Mouse (Mus musculus) limb, embryonic 13.5 days (tissue): Measurements from ENCODE around the gene Fam169b. TPM values are rescaled to one million over a fixed set of nuclear protein-coding genes. Genes with fewer than 3 reads are reported as not detected.
A peak's percentile ranks its signal among the peaks of the same experiment; 100 is the strongest.

Experiments
- ATAC-seq: fragments of 200-750 bp; cut with Nextera tagmentation; 2 replicates; pipeline ENCODE4 v1.8.0; 2017; ENCODE audit warnings: low read depth, moderate number of reproducible peaks, moderate TSS enrichment; ENCODE audit not compliant: low FRiP score
- H3K27ac ChIP-seq: fragments of 300-500 bp; sonication (generic); 2 replicates; pipeline ENCODE4 v1.5.1; 2015; ENCODE audit warnings: inconsistent platforms, mild to moderate bottlenecking, moderate library complexity
- H3K27me3 ChIP-seq: fragments of 300-500 bp; sonication (generic); 2 replicates; pipeline ENCODE4 v1.6.1; 2015; ENCODE audit warnings: mild to moderate bottlenecking, inconsistent platforms
- H3K36me3 ChIP-seq: fragments of 300-500 bp; sonication (generic); 2 replicates; pipeline ENCODE4 v1.6.1; 2015; ENCODE audit warnings: inconsistent platforms, mild to moderate bottlenecking, moderate library complexity
- H3K4me1 ChIP-seq: fragments of 300-500 bp; sonication (generic); 2 replicates; pipeline ENCODE4 v1.6.1; 2015; ENCODE audit warnings: inconsistent platforms
- H3K4me2 ChIP-seq: fragments of 300-500 bp; sonication (generic); replicated peaks from 2 replicates; pipeline ENCODE4 v1.6.1; 2015; ENCODE audit warnings: inconsistent platforms, mild to moderate bottlenecking, moderate library complexity
- H3K4me3 ChIP-seq: fragments of 300-500 bp; sonication (generic); 2 replicates; pipeline ENCODE4 v1.5.1; 2015; ENCODE audit warnings: moderate library complexity, mild to moderate bottlenecking, inconsistent platforms
- H3K9ac ChIP-seq: fragments of 300-500 bp; sonication (generic); 2 replicates; pipeline ENCODE4 v1.6.1; 2015; ENCODE audit warnings: mild to moderate bottlenecking, inconsistent platforms
- H3K9me3 ChIP-seq: fragments of 300-500 bp; sonication (generic); 2 replicates; pipeline ENCODE4 v1.6.1; 2016; ENCODE audit warnings: inconsistent platforms
- WGBS: fragments of 180-500 bp; shearing (Covaris S2); methylation state at CpG from one replicate; pipeline ENCODE4 v1.1.7; 2015; 5-methylcytosine and 5-hydroxymethylcytosine counted together
- polyA plus RNA-seq: library from polyadenylated mRNA; unstranded; fragments of >200 nt; fragmentation: Nextera tagmentation; extraction: Ambion mirVana; gene quantifications from 2 replicates; pipeline ENCODE4 v1.2.1, GENCODE M21; 2015

The Fam169b gene
- polyA plus RNA-seq, 1 experiment from 2014 or later: 2.0 TPM

- no peak overlapping the region for H3K4me2 ChIP-seq
- WGBS: 87% methylated on average over 8 of the region's 8 CpGs
- H3K36me3 ChIP-seq: no peaks in the 10 kb centered on the region
- H3K9ac ChIP-seq: no peak overlapping the region
- peaks cover 30% of the 10 kb centered on the region for H3K4me1 ChIP-seq
- no peak for ATAC-seq
- H3K27me3 ChIP-seq: no peaks in the 10 kb centered on the region
- no peaks in the 10 kb centered on the region for H3K9me3 ChIP-seq
- no peak overlapping the region for H3K4me3 ChIP-seq
- H3K27ac ChIP-seq: no peak overlapping the region
Measured at GRCm38 (mm10) chr7:68289081-68289480, 15.4 kb downstream of the Fam169b start.

GRCm38 (mm10) chr7:68291603-68292002 lies 18.0 kb downstream of the Fam169b start:
- no peak for ATAC-seq
- H3K4me3 ChIP-seq: no peak overlapping the region
- 38% methylated on average over 1 of the region's 1 CpGs for WGBS
- no peaks in the 10 kb centered on the region for H3K36me3 ChIP-seq
- peaks cover 21% of the 10 kb centered on the region for H3K4me1 ChIP-seq
- no peak overlapping the region for H3K9ac ChIP-seq
- H3K27me3 ChIP-seq: no peaks in the 10 kb centered on the region
- no peaks in the 10 kb centered on the region for H3K9me3 ChIP-seq
- H3K4me2 ChIP-seq: no peak overlapping the region
- no peak overlapping the region for H3K27ac ChIP-seq

GRCm38 (mm10) chr7:68293997-68294789 lies 20.6 kb downstream of the Fam169b start:
- Histone ChIP-seq H3K4me2 (peak overlapping the region; percentile 49), H3K27me3 (no peaks in the 10 kb centered on the region), H3K9me3 (no peaks in the 10 kb centered on the region), H3K9ac (no peak overlapping the region), H3K27ac (peak overlapping the region; percentile 87), H3K4me1 (peaks cover 17% of the 10 kb centered on the region), H3K4me3 (peak overlapping the region; percentile 7; the same call in 1 of the 2 replicates), H3K36me3 (no peaks in the 10 kb centered on the region)
- 18% methylated on average over 16 of the region's 16 CpGs for WGBS
- ATAC-seq: peak; percentile 89

- WGBS: 82% methylated on average over 5 of the region's 5 CpGs
- Histone ChIP-seq H3K9me3 (no peaks in the 10 kb centered on the region), H3K9ac (no peak overlapping the region), H3K4me1 (peaks cover 25% of the 10 kb centered on the region), H3K27me3 (no peaks in the 10 kb centered on the region), H3K4me3 (no peak overlapping the region), H3K4me2 (no peak overlapping the region), H3K27ac (no peak overlapping the region), H3K36me3 (no peaks in the 10 kb centered on the region)
- no peak for ATAC-seq
Measured at GRCm38 (mm10) chr7:68296487-68296886, 22.8 kb downstream of the Fam169b start.

- H3K4me2 ChIP-seq: no peak overlapping the region
- no peaks in the 10 kb centered on the region for H3K9me3 ChIP-seq
- no peaks in the 10 kb centered on the region for H3K27me3 ChIP-seq
- H3K4me1 ChIP-seq: peaks cover 25% of the 10 kb centered on the region
- H3K4me3 ChIP-seq: no peak overlapping the region
- no peak overlapping the region for H3K27ac ChIP-seq
- no peak for ATAC-seq
- no peaks in the 10 kb centered on the region for H3K36me3 ChIP-seq
- H3K9ac ChIP-seq: no peak overlapping the region
- 80% methylated on average over 13 of the region's 13 CpGs for WGBS
Measured at GRCm38 (mm10) chr7:68298381-68299076, 24.9 kb downstream of the Fam169b start.

- peak overlapping the region; percentile 44; the same call in 1 of the 2 replicates for H3K27ac ChIP-seq
- WGBS: 74% methylated on average over 7 of the region's 7 CpGs
- H3K36me3 ChIP-seq: no peaks in the 10 kb centered on the region
- no peaks in the 10 kb centered on the region for H3K27me3 ChIP-seq
- ATAC-seq: no peak
- H3K4me1 ChIP-seq: peaks cover 22% of the 10 kb centered on the region
- no peaks in the 10 kb centered on the region for H3K9me3 ChIP-seq
- peak overlapping the region; percentile 34 for H3K4me2 ChIP-seq
- H3K4me3 ChIP-seq: peak overlapping the region; percentile 14; the same call in 1 of the 2 replicates
- no peak overlapping the region for H3K9ac ChIP-seq
Measured at GRCm38 (mm10) chr7:68301160-68301559, 27.5 kb downstream of the Fam169b start.

- H3K4me2 ChIP-seq: peak overlapping the region; percentile 56
- no peak overlapping the region for H3K9ac ChIP-seq
- 20% methylated on average over 18 of the region's 18 CpGs for WGBS
- peaks cover 33% of the 10 kb centered on the region for H3K4me1 ChIP-seq
- peak; percentile 77 for ATAC-seq
- no peaks in the 10 kb centered on the region for H3K36me3 ChIP-seq
- no peaks in the 10 kb centered on the region for H3K9me3 ChIP-seq
- H3K27ac ChIP-seq: no peak overlapping the region
- no peaks in the 10 kb centered on the region for H3K27me3 ChIP-seq
- peak overlapping the region; percentile 27 for H3K4me3 ChIP-seq
Measured at GRCm38 (mm10) chr7:68302586-68303433, 29.2 kb downstream of the Fam169b start.

GRCm38 (mm10) chr7:68303685-68304084 lies 30.0 kb downstream of the Fam169b start:
- no peaks in the 10 kb centered on the region for H3K27me3 ChIP-seq
- no peak overlapping the region for H3K9ac ChIP-seq
- 6% methylated on average over 6 of the region's 6 CpGs for WGBS
- ATAC-seq: peak; percentile 52; the same call in 1 of the 2 replicates
- H3K4me3 ChIP-seq: no peak overlapping the region
- peak overlapping the region; percentile 37 for H3K4me2 ChIP-seq
- peaks cover 39% of the 10 kb centered on the region for H3K4me1 ChIP-seq
- H3K9me3 ChIP-seq: no peaks in the 10 kb centered on the region
- no peaks in the 10 kb centered on the region for H3K36me3 ChIP-seq
- peak overlapping the region; percentile 74; the same call in 1 of the 2 replicates for H3K27ac ChIP-seq

- Histone ChIP-seq H3K36me3 (no peaks in the 10 kb centered on the region), H3K9me3 (no peaks in the 10 kb centered on the region), H3K4me1 (peaks cover 35% of the 10 kb centered on the region), H3K27me3 (no peaks in the 10 kb centered on the region), H3K4me3 (no peak overlapping the region), H3K27ac (no peak overlapping the region), H3K9ac (no peak overlapping the region), H3K4me2 (no peak overlapping the region)
- no peak for ATAC-seq
- 55% methylated on average over 11 of the region's 11 CpGs for WGBS
Measured at GRCm38 (mm10) chr7:68305781-68306575, 32.3 kb downstream of the Fam169b start.

GRCm38 (mm10) chr7:68306756-68307155 lies 33.1 kb downstream of the Fam169b start:
- no peaks in the 10 kb centered on the region for H3K9me3 ChIP-seq
- H3K36me3 ChIP-seq: no peaks in the 10 kb centered on the region
- no peak overlapping the region for H3K9ac ChIP-seq
- H3K27ac ChIP-seq: no peak overlapping the region
- peaks cover 30% of the 10 kb centered on the region for H3K4me1 ChIP-seq
- no peak overlapping the region for H3K4me3 ChIP-seq
- ATAC-seq: no peak
- 94% methylated on average over 8 of the region's 8 CpGs for WGBS
- no peak overlapping the region for H3K4me2 ChIP-seq
- no peaks in the 10 kb centered on the region for H3K27me3 ChIP-seq

GRCm38 (mm10) chr7:68311469-68311868 lies 37.8 kb downstream of the Fam169b start:
- H3K27ac ChIP-seq: no peak overlapping the region; the same call in 1 of the 2 replicates

More at GRCm38 (mm10) chr7:68311469-68311868, 37.8 kb downstream of the Fam169b start:
- WGBS: 55% methylated on average over 6 of the region's 6 CpGs
- no peak overlapping the region for H3K4me2 ChIP-seq
- H3K9me3 ChIP-seq: no peaks in the 10 kb centered on the region
- no peak overlapping the region for H3K4me3 ChIP-seq
- H3K36me3 ChIP-seq: no peaks in the 10 kb centered on the region
- H3K9ac ChIP-seq: no peak overlapping the region
- no peaks in the 10 kb centered on the region for H3K27me3 ChIP-seq
- ATAC-seq: no peak
- peaks cover 47% of the 10 kb centered on the region for H3K4me1 ChIP-seq
